Mouse (Mus musculus) embryo, embryonic 9.5 days (tissue): ENCODE measurements around the gene Il5.

Experiments used
- DNase-seq: peaks from one replicate; pipeline ENCODE4 v3.0.0-alpha.2; 2017; ENCODE audit errors: extremely low spot score

Il5 gene

GRCm38 (mm10) chr11:53745260-53745659 lies 24.7 kb downstream of the Il5 start:
- no peak for DNase-seq

GRCm38 (mm10) chr11:53747985-53748384 lies 27.4 kb downstream of the Il5 start:
- DNase-seq, result no peak

GRCm38 (mm10) chr11:53748614-53749013 lies 28.0 kb downstream of the Il5 start:
- no peak for DNase-seq

- no peak for DNase-seq
Measured at GRCm38 (mm10) chr11:53749306-53749705, 28.7 kb downstream of the Il5 start.

- no peak for DNase-seq
Measured at GRCm38 (mm10) chr11:53749716-53750352, 29.2 kb downstream of the Il5 start.

- no peak for DNase-seq
Measured at GRCm38 (mm10) chr11:53755011-53755595, 34.5 kb downstream of the Il5 start.

GRCm38 (mm10) chr11:53757612-53758011 lies 37.0 kb downstream of the Il5 start:
- no peak for DNase-seq

- DNase-seq, result peak; percentile 38
Measured at GRCm38 (mm10) chr11:53758033-53758432, 37.4 kb downstream of the Il5 start.

GRCm38 (mm10) chr11:53758791-53759351 lies 38.3 kb downstream of the Il5 start:
- no peak for DNase-seq

- peak; percentile 25 for DNase-seq
Measured at GRCm38 (mm10) chr11:53759545-53760406, 39.2 kb downstream of the Il5 start.

GRCm38 (mm10) chr11:53761284-53761683 lies 40.7 kb downstream of the Il5 start:
- DNase-seq, result no peak

GRCm38 (mm10) chr11:53761822-53762221 lies 41.2 kb downstream of the Il5 start:
- DNase-seq, result no peak

- DNase-seq, result no peak
Measured at GRCm38 (mm10) chr11:53762426-53762825, 41.8 kb downstream of the Il5 start.

- DNase-seq, result peak; percentile 40
Measured at GRCm38 (mm10) chr11:53762827-53763495, 42.4 kb downstream of the Il5 start.

- peak; percentile 69 for DNase-seq
Measured at GRCm38 (mm10) chr11:53763496-53764140, 43.0 kb downstream of the Il5 start.

- no peak for DNase-seq
Measured at GRCm38 (mm10) chr11:53764581-53764980, 44.0 kb downstream of the Il5 start.

- no peak for DNase-seq
Measured at GRCm38 (mm10) chr11:53768422-53769184, 48.0 kb downstream of the Il5 start.

- DNase-seq, result no peak
Measured at GRCm38 (mm10) chr11:53769185-53769576, 48.6 kb downstream of the Il5 start.

- DNase-seq, result peak; percentile 84
Measured at GRCm38 (mm10) chr11:53769760-53770124, 49.1 kb downstream of the Il5 start, which contains the start of gene Irf1. Gene Irf1 (plus strand): TSS chr11:53770014.

GRCm38 (mm10) chr11:53770125-53770791 lies 49.7 kb downstream of the Il5 start:
- DNase-seq, result peak; percentile 70
